ENCODE assay signal across 16 mouse cellular contexts in the genomic region with DNA sequence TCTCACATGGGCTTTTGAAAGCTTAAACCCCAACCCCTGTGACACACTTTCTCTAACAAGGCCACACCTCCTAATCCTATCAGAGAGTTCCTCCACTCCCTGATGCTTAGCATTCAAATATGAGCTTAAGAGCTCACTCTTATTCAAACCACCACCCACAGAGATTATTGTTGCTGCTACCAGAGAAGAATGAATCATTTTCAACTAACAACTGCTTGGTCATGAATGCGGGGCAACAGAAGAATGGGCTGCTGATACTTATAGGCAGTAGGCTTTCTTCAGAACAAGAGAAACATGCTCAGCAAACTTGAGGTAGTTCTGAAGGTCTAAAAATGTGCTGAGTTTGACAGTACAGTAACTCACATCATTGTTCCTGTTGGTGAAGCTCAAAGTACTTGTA.
"Had no signal": no experiment of that assay in that cellular context is flagged by ENCODE, and none has a peak within 500 bp of the region (broad histone marks: within the 10 kb centered on the region; RNA-seq: fewer than 3 reads in every experiment).

No protein-coding gene starts in this region.

- H3K4me3 ChIP-seq: neural tube, embryonic 12.5 days; neural tube, embryonic 13.5 days; neural tube, embryonic 15.5 days; stomach, embryonic 15.5 days had no signal

- H3K4me1 ChIP-seq: neural tube, embryonic 12.5 days; neural tube, embryonic 13.5 days; neural tube, embryonic 15.5 days; stomach, embryonic 15.5 days had no signal

- H3K27ac ChIP-seq: neural tube, embryonic 12.5 days; neural tube, embryonic 13.5 days; neural tube, embryonic 15.5 days; stomach, embryonic 15.5 days; stomach, postnatal 0 days had no signal

- H3K36me3 ChIP-seq: neural tube, embryonic 12.5 days; neural tube, embryonic 15.5 days; stomach, embryonic 15.5 days had no signal

- DNase-seq: right cerebral cortex, adult 18-20 months; right cerebral cortex, postnatal 14 days; right cerebral cortex, postnatal 25 days; right cerebral cortex, postnatal 4 days; spleen, adult 18-20 months; thymus, adult 18-20 months; thymus, adult 2 months; thymus, postnatal 14 days; thymus, postnatal 25 days; thymus, postnatal 36 days; thymus, postnatal 4 days had no signal

- H3K27me3 ChIP-seq: neural tube, embryonic 12.5 days; neural tube, embryonic 13.5 days; neural tube, embryonic 15.5 days; stomach, embryonic 15.5 days had no signal

- H3K9ac ChIP-seq: neural tube, embryonic 12.5 days; neural tube, embryonic 13.5 days; neural tube, embryonic 15.5 days; stomach, embryonic 15.5 days had no signal
